Mouse (Mus musculus): Measurements from ENCODE around the gene Rad51b. TPM values are rescaled to one million over a fixed set of nuclear protein-coding genes. Genes with fewer than 3 reads are reported as not detected.

Rad51b gene
- polyA plus RNA-seq, 1 experiment from 2014 or later = 6.6 TPM

GRCm38 (mm10) chr12:79512982-79513681 lies 216.1 kb downstream of the Rad51b start:
- WGBS = 67% methylated on average over 5 of the region's 5 CpGs
- no peaks in the 10 kb centered on the region for H3K9me3 ChIP-seq
- no peak overlapping the region for H3K27ac ChIP-seq
- no peaks in the 10 kb centered on the region for H3K36me3 ChIP-seq
- H3K4me1 ChIP-seq = peaks cover 7% of the 10 kb centered on the region
- no peak overlapping the region for H3K4me3 ChIP-seq
- no peaks in the 10 kb centered on the region for H3K27me3 ChIP-seq (ENCODE audit: insufficient read depth, poor library complexity, severe bottlenecking)
- DNase-seq (ENCODE audit: low spot score) = no peak

- DNase-seq (ENCODE audit: low spot score) = no peak
- Histone ChIP-seq H3K9me3 (no peaks in the 10 kb centered on the region), H3K27me3 (ENCODE audit: insufficient read depth, poor library complexity, severe bottlenecking) (no peaks in the 10 kb centered on the region), H3K27ac (no peak overlapping the region), H3K36me3 (no peaks in the 10 kb centered on the region), H3K4me1 (peaks cover 7% of the 10 kb centered on the region), H3K4me3 (no peak overlapping the region)
- 95% methylated on average over 3 of the region's 3 CpGs for WGBS
Observed at GRCm38 (mm10) chr12:79514680-79515079, 217.6 kb downstream of the Rad51b start.

GRCm38 (mm10) chr12:79522374-79522773 lies 225.3 kb downstream of the Rad51b start:
- no peak overlapping the region for H3K4me3 ChIP-seq
- no peaks in the 10 kb centered on the region for H3K9me3 ChIP-seq
- H3K27ac ChIP-seq = peak overlapping the region; percentile 52; the same call in 1 of the 2 replicates
- DNase-seq (ENCODE audit: low spot score) = no peak
- no peaks in the 10 kb centered on the region for H3K36me3 ChIP-seq
- H3K27me3 ChIP-seq (ENCODE audit: insufficient read depth, poor library complexity, severe bottlenecking) = no peaks in the 10 kb centered on the region
- H3K4me1 ChIP-seq = no peaks in the 10 kb centered on the region; the same call in 1 of the 2 replicates
- WGBS = 36% methylated on average over 1 of the region's 1 CpGs

- 89% methylated on average over 14 of the region's 14 CpGs for WGBS
- DNase-seq (ENCODE audit: low spot score) = no peak
Observed at GRCm38 (mm10) chr12:79524941-79525871, 228.1 kb downstream of the Rad51b start.

GRCm38 (mm10) chr12:79525872-79526271 lies 228.8 kb downstream of the Rad51b start:
- Histone ChIP-seq H3K4me3 (no peak overlapping the region), H3K27me3 (ENCODE audit: insufficient read depth, poor library complexity, severe bottlenecking) (no peaks in the 10 kb centered on the region), H3K36me3 (no peaks in the 10 kb centered on the region), H3K9me3 (0 out of 2 replicates have a peak, but pooled peaks cover 2% of the 10 kb centered on the region), H3K27ac (no peak overlapping the region), H3K4me1 (peaks cover under 1% of the 10 kb centered on the region; the same call in 1 of the 2 replicates)
- DNase-seq (ENCODE audit: low spot score) = no peak
- WGBS = 77% methylated on average over 8 of the region's 8 CpGs

More at GRCm38 (mm10) chr12:79524941-79525871, 228.1 kb downstream of the Rad51b start:
- H3K4me1 ChIP-seq = no peaks in the 10 kb centered on the region; the same call in 1 of the 2 replicates
- 0 out of 2 replicates have a peak, but pooled peaks cover 2% of the 10 kb centered on the region for H3K9me3 ChIP-seq
- no peaks in the 10 kb centered on the region for H3K27me3 ChIP-seq (ENCODE audit: insufficient read depth, poor library complexity, severe bottlenecking)
- H3K36me3 ChIP-seq = no peaks in the 10 kb centered on the region
- no peak overlapping the region for H3K27ac ChIP-seq
- H3K4me3 ChIP-seq = no peak overlapping the region

GRCm38 (mm10) chr12:79527222-79527621 lies 230.1 kb downstream of the Rad51b start:
- Histone ChIP-seq H3K4me1 (peaks cover 14% of the 10 kb centered on the region; the same call in 1 of the 2 replicates), H3K36me3 (no peaks in the 10 kb centered on the region), H3K4me3 (no peak overlapping the region), H3K27ac (0 out of 2 replicates have a peak overlapping the region, but pooled peaks have one; percentile 36), H3K27me3 (ENCODE audit: insufficient read depth, poor library complexity, severe bottlenecking) (no peaks in the 10 kb centered on the region), H3K9me3 (0 out of 2 replicates have a peak, but pooled peaks cover 2% of the 10 kb centered on the region)
- WGBS = 69% methylated on average over 3 of the region's 3 CpGs
- no peak for DNase-seq (ENCODE audit: low spot score)

GRCm38 (mm10) chr12:79530275-79530902 lies 233.3 kb downstream of the Rad51b start:
- H3K9me3 ChIP-seq = 0 out of 2 replicates have a peak, but pooled peaks cover 2% of the 10 kb centered on the region
- WGBS = 78% methylated on average over 10 of the region's 10 CpGs
- DNase-seq (ENCODE audit: low spot score) = no peak
- no peak overlapping the region for H3K4me3 ChIP-seq
- no peaks in the 10 kb centered on the region for H3K27me3 ChIP-seq (ENCODE audit: insufficient read depth, poor library complexity, severe bottlenecking)
- H3K27ac ChIP-seq = no peak overlapping the region
- no peaks in the 10 kb centered on the region for H3K36me3 ChIP-seq
- H3K4me1 ChIP-seq = peaks cover 38% of the 10 kb centered on the region

GRCm38 (mm10) chr12:79531809-79532798 lies 235.0 kb downstream of the Rad51b start:
- Histone ChIP-seq H3K4me1 (peaks cover 47% of the 10 kb centered on the region), H3K27ac (peak overlapping the region; percentile 64; the same call in 1 of the 2 replicates), H3K36me3 (no peaks in the 10 kb centered on the region), H3K9me3 (0 out of 2 replicates have a peak, but pooled peaks cover 2% of the 10 kb centered on the region), H3K4me3 (no peak overlapping the region), H3K27me3 (ENCODE audit: insufficient read depth, poor library complexity, severe bottlenecking) (no peaks in the 10 kb centered on the region)
- WGBS = 56% methylated on average over 5 of the region's 5 CpGs
- no peak for DNase-seq (ENCODE audit: low spot score)

- no peak overlapping the region for H3K4me3 ChIP-seq
- WGBS = 24% methylated on average over 1 of the region's 1 CpGs
- H3K4me1 ChIP-seq = peaks cover 47% of the 10 kb centered on the region
- H3K27ac ChIP-seq = peak overlapping the region; percentile 67
- no peaks in the 10 kb centered on the region for H3K9me3 ChIP-seq
- H3K36me3 ChIP-seq = no peaks in the 10 kb centered on the region
- DNase-seq (ENCODE audit: low spot score) = peak; percentile 90
- no peaks in the 10 kb centered on the region for H3K27me3 ChIP-seq (ENCODE audit: insufficient read depth, poor library complexity, severe bottlenecking)
Observed at GRCm38 (mm10) chr12:79534778-79535177, 237.7 kb downstream of the Rad51b start.

- Histone ChIP-seq H3K4me3 (no peak overlapping the region), H3K27ac (peak overlapping the region; percentile 67), H3K36me3 (no peaks in the 10 kb centered on the region), H3K27me3 (ENCODE audit: insufficient read depth, poor library complexity, severe bottlenecking) (no peaks in the 10 kb centered on the region), H3K9me3 (no peaks in the 10 kb centered on the region), H3K4me1 (peaks cover 47% of the 10 kb centered on the region)
- DNase-seq (ENCODE audit: low spot score) = no peak
- 59% methylated on average over 9 of the region's 9 CpGs for WGBS
Observed at GRCm38 (mm10) chr12:79535532-79536437, 238.7 kb downstream of the Rad51b start.

GRCm38 (mm10) chr12:79540176-79540575 lies 243.1 kb downstream of the Rad51b start:
- H3K27ac ChIP-seq = peak overlapping the region; percentile 38; the same call in 1 of the 2 replicates
- no peak overlapping the region for H3K4me3 ChIP-seq
- WGBS = 61% methylated on average over 5 of the region's 5 CpGs
- no peaks in the 10 kb centered on the region for H3K36me3 ChIP-seq
- DNase-seq (ENCODE audit: low spot score) = no peak
- H3K9me3 ChIP-seq = no peaks in the 10 kb centered on the region
- no peaks in the 10 kb centered on the region for H3K27me3 ChIP-seq (ENCODE audit: insufficient read depth, poor library complexity, severe bottlenecking)
- H3K4me1 ChIP-seq = peaks cover 11% of the 10 kb centered on the region
